Mouse (Mus musculus) gastrocnemius, adult 2 months (tissue): ENCODE measurements at regions not wholly inside any gene's neighbourhood (a gene's known extent, or its start where the extent isn't known, plus 50 kb on each side); places are given as distances from the start of the nearest gene placed in this dataset.

Source experiments
- DNase-seq: peaks from one replicate; pipeline ENCODE4 v3.0.0; 2022
- H3K27ac ChIP-seq: fragments of 200-600 bp; 2 replicates; pipeline ENCODE4 v1.8.1; 2022; ENCODE audit warnings: mild to moderate bottlenecking
- H3K4me3 ChIP-seq: fragments of 200-600 bp; 2 replicates; pipeline ENCODE4 v1.8.1; 2022; ENCODE audit warnings: mild to moderate bottlenecking, moderate library complexity
- CTCF ChIP-seq: fragments of 200-600 bp; IDR thresholded peaks from 2 replicates; pipeline ENCODE4 v1.8.1; 2022; ENCODE audit warnings: antibody characterized with exemption, mild to moderate bottlenecking, moderate library complexity
- intact Hi-C: fragments of 180-260 bp; cut with DNase I; formaldehyde crosslinking; loops from one replicate; pipeline ENCODE4 v1.15.1; 2025

GRCm38 (mm10) chr12:77696662-77697061 is 458.7 kb downstream of the Fut8 start:
- TF ChIP-seq CTCF, result no peak
- intact Hi-C loops, result no loop called here
- no peak overlapping the region for H3K4me3 ChIP-seq
- DNase-seq, result no peak
- no peak overlapping the region for H3K27ac ChIP-seq

GRCm38 (mm10) chr12:77698088-77698487 is 460.2 kb downstream of the Fut8 start:
- Histone ChIP-seq H3K4me3 (no peak overlapping the region), H3K27ac (no peak overlapping the region)
- DNase-seq, result peak; percentile 39
- intact Hi-C loops, result no loop called here
- no peak for TF ChIP-seq CTCF

- H3K27ac ChIP-seq, result no peak overlapping the region
- no peak overlapping the region for H3K4me3 ChIP-seq
- intact Hi-C loops, result no loop called here
- no peak for DNase-seq
- TF ChIP-seq CTCF, result no peak
Observed at GRCm38 (mm10) chr12:77699896-77700605, 462.1 kb downstream of the Fut8 start.

DNA sequence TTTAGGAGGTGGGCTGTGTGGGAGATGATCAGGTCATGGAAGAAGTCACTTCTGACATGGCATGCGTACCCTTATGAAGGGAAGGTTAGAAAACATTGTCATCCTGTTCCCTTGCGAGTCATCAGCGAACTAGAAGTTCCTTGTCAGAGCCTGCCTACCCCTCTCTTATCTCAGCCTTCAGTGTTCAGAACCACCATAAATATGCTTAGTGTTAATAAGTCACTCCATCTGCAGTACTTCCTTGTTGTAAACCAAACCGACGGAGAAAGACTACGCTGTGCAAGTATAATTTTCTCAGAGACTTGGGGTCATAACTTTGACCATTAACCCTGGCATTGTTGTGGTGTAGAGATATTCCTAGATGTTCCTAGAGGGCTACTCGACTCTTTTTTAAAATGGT is 477.6 kb downstream of the Fut8 start:
- Histone ChIP-seq H3K4me3 (no peak overlapping the region), H3K27ac (no peak overlapping the region)
- DNase-seq, result no peak
- TF ChIP-seq CTCF, result no peak
- intact Hi-C loops, result no loop called here

GRCm38 (mm10) chr12:77715979-77716378 is 478.1 kb downstream of the Fut8 start:
- Histone ChIP-seq H3K4me3 (no peak overlapping the region), H3K27ac (no peak overlapping the region)
- DNase-seq, result no peak
- intact Hi-C loops, result no loop called here
- no peak for TF ChIP-seq CTCF

DNA sequence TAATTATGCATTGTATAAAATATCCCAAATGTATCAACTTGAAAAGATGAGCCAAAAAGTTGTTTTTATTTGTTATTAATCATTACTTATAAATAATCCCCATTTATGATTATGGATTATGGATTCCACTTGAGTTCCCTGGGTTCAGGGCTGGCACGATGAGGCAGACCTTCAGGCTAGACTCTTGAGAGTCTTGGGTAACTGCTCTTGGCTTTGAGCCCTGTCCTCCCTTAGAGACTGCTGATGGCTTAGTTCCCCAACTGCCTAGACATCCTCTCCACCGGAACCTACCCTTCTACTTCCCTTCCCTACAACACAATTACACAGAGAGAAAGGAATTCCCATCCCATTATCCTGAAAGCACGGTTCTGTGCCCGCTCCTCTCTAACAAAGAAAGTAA is 466.3 kb upstream of the Gm6657 start:
- no peak overlapping the region for H3K27ac ChIP-seq
- no peak overlapping the region for H3K4me3 ChIP-seq
- intact Hi-C loops, result no loop called here
- no peak for TF ChIP-seq CTCF
- DNase-seq, result no peak

DNA sequence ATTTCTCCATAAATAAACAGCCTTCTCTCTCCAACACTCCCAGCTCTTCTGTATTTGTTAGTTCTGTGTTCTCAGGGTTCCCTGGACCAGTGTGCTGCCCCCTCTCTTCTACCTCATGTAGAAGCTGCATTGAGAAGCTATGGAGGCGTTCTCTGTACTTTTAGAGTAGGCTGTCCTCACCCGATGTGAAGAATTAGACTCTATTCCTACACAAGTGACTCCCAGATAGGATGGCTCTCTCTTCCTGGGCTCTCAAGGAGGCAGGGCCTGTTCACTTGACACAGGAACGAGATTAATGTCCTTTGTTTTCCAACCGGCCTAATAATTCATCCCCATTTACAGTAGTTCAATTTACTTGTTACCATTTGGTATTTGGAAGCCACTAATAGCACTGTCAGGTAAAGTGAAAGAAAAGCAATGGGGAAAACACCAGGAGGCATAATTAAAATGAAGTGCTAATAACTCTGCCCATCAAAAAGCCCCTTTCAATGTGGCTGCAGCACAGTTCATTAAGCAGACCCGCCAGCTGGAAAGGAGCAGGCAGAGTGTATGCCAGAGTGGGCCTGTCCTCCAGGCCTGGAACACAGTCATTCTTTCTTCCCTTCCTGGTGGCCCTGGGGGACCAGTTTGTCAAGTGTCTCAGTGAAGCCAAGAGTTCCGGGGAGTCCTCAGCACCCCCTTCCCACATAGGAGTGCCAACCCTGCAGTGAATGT is 454.8 kb upstream of the Gm6657 start:
- intact Hi-C loops, result no loop called here

DNA sequence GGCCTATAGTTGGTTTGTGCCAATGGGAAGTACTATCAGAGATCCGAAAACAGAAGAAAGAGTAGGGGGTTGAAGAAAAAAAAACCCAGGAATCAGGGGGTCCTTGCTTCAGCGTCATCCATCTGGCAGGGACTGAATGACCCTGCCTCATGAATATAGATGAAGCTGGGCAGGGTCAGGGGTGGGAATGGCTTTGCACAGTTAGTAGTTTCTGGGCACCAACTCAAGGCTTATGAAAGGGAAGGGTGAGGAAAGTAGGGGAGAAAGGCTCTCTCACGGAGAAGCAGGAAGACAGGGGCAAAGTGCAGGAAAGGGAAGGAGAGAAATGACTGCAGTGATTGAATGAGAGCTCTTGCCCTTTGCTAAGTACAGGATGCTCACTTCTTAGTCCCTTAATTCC is 451.3 kb upstream of the Gm6657 start:
- H3K4me3 ChIP-seq, result no peak overlapping the region
- H3K27ac ChIP-seq, result no peak overlapping the region
- TF ChIP-seq CTCF, result no peak
- no peak for DNase-seq
- intact Hi-C loops, result no loop called here

More for the DNA sequence above, 454.8 kb upstream of the Gm6657 start:
- TF ChIP-seq CTCF, result no peak
- Histone ChIP-seq H3K4me3 (no peak overlapping the region), H3K27ac (no peak overlapping the region)
- peak; percentile 35 for DNase-seq

- DNase-seq, result no peak
- Histone ChIP-seq H3K4me3 (no peak overlapping the region), H3K27ac (no peak overlapping the region)
- intact Hi-C loops, result no loop called here
- TF ChIP-seq CTCF, result no peak
Observed at GRCm38 (mm10) chr12:77749438-77750007, 444.5 kb upstream of the Gm6657 start.

- H3K27ac ChIP-seq, result no peak overlapping the region
- no peak overlapping the region for H3K4me3 ChIP-seq
- no peak for TF ChIP-seq CTCF
- no peak for DNase-seq
- intact Hi-C loops, result no loop called here
Observed at GRCm38 (mm10) chr12:77752181-77752580, 441.9 kb upstream of the Gm6657 start.

GRCm38 (mm10) chr12:77756021-77756420 is 438.0 kb upstream of the Gm6657 start:
- Histone ChIP-seq H3K4me3 (no peak overlapping the region), H3K27ac (no peak overlapping the region)
- DNase-seq, result no peak
- TF ChIP-seq CTCF, result no peak
- intact Hi-C loops, result no loop called here

DNA sequence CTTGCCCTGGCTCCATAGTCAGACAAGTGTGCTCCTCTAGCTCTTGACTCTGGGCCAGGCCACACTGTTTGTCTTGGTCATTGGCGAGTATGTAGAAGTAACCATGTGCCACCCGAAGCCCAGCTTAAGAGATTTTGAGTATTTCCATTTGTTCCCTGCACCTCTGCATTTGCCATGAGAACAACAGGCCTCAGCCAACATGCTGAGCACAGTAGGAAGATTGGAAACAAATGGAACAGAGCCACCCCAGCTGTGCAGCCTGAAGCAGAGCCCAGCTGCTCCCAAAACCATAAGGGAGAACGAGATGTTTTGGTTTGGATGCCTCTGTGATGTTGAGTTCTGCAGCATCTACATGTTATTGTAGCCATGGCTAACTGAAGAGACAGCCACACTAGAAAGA is 433.1 kb upstream of the Gm6657 start:
- no peak for TF ChIP-seq CTCF
- no peak overlapping the region for H3K4me3 ChIP-seq
- H3K27ac ChIP-seq, result no peak overlapping the region
- intact Hi-C loops, result no loop called here
- no peak for DNase-seq

DNA sequence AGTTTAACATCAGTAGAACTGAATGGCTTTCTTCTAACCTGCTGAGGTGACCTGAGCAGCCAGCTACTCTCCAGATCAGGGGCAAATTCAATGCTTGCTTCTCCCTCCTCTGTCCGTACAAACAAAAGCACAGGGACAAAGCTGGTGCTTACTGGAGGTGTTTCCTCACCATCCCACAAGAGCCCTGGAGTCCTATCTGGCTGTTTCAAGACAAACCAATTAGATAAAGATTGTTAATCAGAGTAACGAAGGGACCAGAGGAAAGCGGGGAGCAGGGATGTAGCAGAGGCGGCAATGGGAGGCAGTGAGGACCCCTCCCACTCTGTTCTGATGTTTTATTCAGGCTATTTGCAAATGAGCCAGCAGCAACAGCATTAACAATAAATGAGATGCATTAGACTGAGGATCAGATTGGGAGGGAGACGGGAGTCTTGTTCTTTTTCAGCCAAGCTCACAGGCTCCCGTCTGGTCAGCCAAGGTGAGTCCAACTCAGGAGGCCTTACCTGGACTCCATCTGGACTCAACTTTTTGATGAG is 418.0 kb upstream of the Gm6657 start:
- no peak for TF ChIP-seq CTCF
- no peak for DNase-seq
- no peak overlapping the region for H3K4me3 ChIP-seq
- intact Hi-C loops, result no loop called here
- H3K27ac ChIP-seq, result no peak overlapping the region
